In the genomic region with DNA sequence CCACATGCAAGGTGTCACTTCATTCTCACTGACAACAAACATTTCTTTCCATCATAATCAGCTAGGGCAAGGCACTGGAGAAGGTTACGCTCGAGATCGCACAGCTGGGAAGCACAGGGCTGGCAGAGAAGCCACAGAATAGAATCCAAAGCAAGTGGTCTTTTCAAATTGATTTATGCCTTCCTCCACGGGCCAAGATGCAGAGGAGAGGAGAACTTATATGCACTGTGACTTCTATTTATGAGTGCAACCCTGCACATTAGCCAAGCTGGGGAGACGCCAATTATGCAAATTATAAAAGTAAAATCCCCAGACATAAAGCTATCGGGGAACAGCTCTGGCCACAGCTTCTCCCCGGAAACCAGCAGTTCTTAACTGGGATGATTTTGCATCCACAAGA, we compare ENCODE assay signal across 15 mouse cellular contexts.
DNase-seq lines count a peak whose midpoint lies in the region; ATAC-seq and TF ChIP-seq lines count a peak whose summit lies in the region.
"Had no signal": no experiment of that assay in that cellular context is flagged by ENCODE, and none has a peak within 500 bp of the region (broad histone marks: within the 10 kb centered on the region; RNA-seq: fewer than 3 reads in every experiment).

No protein-coding gene starts in this region.

- peak overlapping the region; percentile 36; the same call in 1 of the 2 replicates for H3K27ac ChIP-seq in heart, embryonic 15.5 days
- H3K27ac ChIP-seq in heart, embryonic 10.5 days = no peak overlapping the region
- no peak overlapping the region for H3K27ac ChIP-seq in kidney, adult 2 months (ENCODE audit: insufficient read depth, low read depth, low read length)
- H3K27ac ChIP-seq: forebrain, embryonic 15.5 days; limb, embryonic 13.5 days had no signal

- no peak overlapping the region for H3K4me3 ChIP-seq in heart, embryonic 15.5 days
- H3K4me3 ChIP-seq in heart, embryonic 10.5 days = no peak overlapping the region
- H3K4me3 ChIP-seq in kidney, adult 2 months (ENCODE audit: insufficient read depth, low read depth, low read length) = no peak overlapping the region
- H3K4me3 ChIP-seq: forebrain, embryonic 15.5 days; limb, embryonic 13.5 days had no signal

- DNase-seq in heart, embryonic 10.5 days (ENCODE audit: low spot score) = no peak
- peak; percentile 43 to 51 for DNase-seq in kidney, postnatal 4 days
- DNase-seq in kidney, adult 2 months = no peak
- peak; percentile 55 to 86 for DNase-seq in lung, postnatal 4 days
- no peak for DNase-seq in T-cell, adult 2 months (ENCODE audit: low spot score)
- DNase-seq: adrenal gland, postnatal 10 days; B cell, adult 2 months; cerebellum, adult 9-10 months; embryo, embryonic 11 days; gastrocnemius, postnatal 10 days had no signal

- no peaks in the 10 kb centered on the region for H3K36me3 ChIP-seq in heart, embryonic 15.5 days
- peaks cover 15% of the 10 kb centered on the region for H3K36me3 ChIP-seq in heart, embryonic 10.5 days
- no peaks in the 10 kb centered on the region for H3K36me3 ChIP-seq in kidney, adult 2 months (ENCODE audit: control insufficient read depth, insufficient read depth, low read length)
- H3K36me3 ChIP-seq: forebrain, embryonic 15.5 days; limb, embryonic 13.5 days had no signal

- H3K4me2 ChIP-seq in heart, embryonic 15.5 days = no peak overlapping the region
- H3K4me2 ChIP-seq: forebrain, embryonic 15.5 days; limb, embryonic 13.5 days had no signal

- TF ChIP-seq CTCF in kidney, adult 2 months (conservative IDR thresholded peaks at IDR 0.05; ENCODE audit: insufficient read depth, insufficient read length, low read depth, low read length) = no peak

- H3K9me3 ChIP-seq in heart, embryonic 15.5 days (replicated peaks) = no peaks in the 10 kb centered on the region
- no peaks in the 10 kb centered on the region for H3K9me3 ChIP-seq in heart, embryonic 10.5 days
- H3K9me3 ChIP-seq: forebrain, embryonic 15.5 days; limb, embryonic 13.5 days had no signal

- no peak for ATAC-seq in heart, embryonic 15.5 days (replicated peaks; ENCODE audit: insufficient number of reproducible peaks, insufficient read depth, low FRiP score, low read depth)
- ATAC-seq in granulocyte monocyte progenitor cell, adult 5-6 weeks (replicated peaks; ENCODE audit: poor library complexity, severe bottlenecking) = peak; percentile 49

- H3K27me3 ChIP-seq in heart, embryonic 15.5 days = no peaks in the 10 kb centered on the region
- no peaks in the 10 kb centered on the region for H3K27me3 ChIP-seq in heart, embryonic 10.5 days (ENCODE audit: insufficient read depth, poor library complexity, severe bottlenecking)
- no peaks in the 10 kb centered on the region for H3K27me3 ChIP-seq in kidney, adult 2 months (replicated peaks; ENCODE audit: control insufficient read depth, insufficient read depth, low read length)
- H3K27me3 ChIP-seq: forebrain, embryonic 15.5 days; limb, embryonic 13.5 days had no signal

- 35% methylated on average over 7 of the region's 7 CpGs for WGBS in heart, embryonic 15.5 days
- WGBS in heart, embryonic 10.5 days = 50% methylated on average over 7 of the region's 7 CpGs
- 12% methylated on average over 7 of the region's 7 CpGs for WGBS in kidney, adult 2 months

- TF ChIP-seq POLR2A in kidney, adult 2 months (IDR thresholded peaks at IDR 0.05; ENCODE audit: low read depth, low read length) = no peak

- peaks cover 60% of the 10 kb centered on the region for H3K4me1 ChIP-seq in heart, embryonic 15.5 days (replicated peaks)
- H3K4me1 ChIP-seq in heart, embryonic 10.5 days = peaks cover 69% of the 10 kb centered on the region
- H3K4me1 ChIP-seq in kidney, adult 2 months (ENCODE audit: control insufficient read depth, insufficient read depth, low read length) = peaks cover 27% of the 10 kb centered on the region

- no peak overlapping the region for H3K9ac ChIP-seq in heart, embryonic 15.5 days
- H3K9ac ChIP-seq: forebrain, embryonic 15.5 days; limb, embryonic 13.5 days; liver, postnatal 0 days had no signal

Comparison
In these comparisons a context has a peak if more than half of its experiments do, and no peak if none do; other contexts are left out.
1. DNase-seq: peak in kidney, postnatal 4 days (2 of 2) and lung, postnatal 4 days (2 of 2); none in heart, embryonic 10.5 days (single experiment), kidney, adult 2 months (single experiment) and T-cell, adult 2 months (single experiment).